Mouse (Mus musculus) right cerebral cortex, postnatal 36 days (tissue): ENCODE measurements at regions not wholly inside any gene's neighbourhood (a gene's known extent, or its start where the extent isn't known, plus 50 kb on each side); places are given as distances from the start of the nearest gene placed in this dataset.

Source experiments
- DNase-seq, 2 experiments: peaks; one replicate each; pipeline ENCODE4 v3.0.0; 2022; ENCODE audit warnings: low spot score in 2 of 2, mixed read lengths in 1 of 2

GRCm38 (mm10) chr7:62924585-62925331, 101.3 kb upstream of the A26c2 start:
- DNase-seq = no peak

GRCm38 (mm10) chr7:62922246-62922645, 98.8 kb upstream of the A26c2 start:
- peak; percentile 12 to 26 for DNase-seq

- DNase-seq = no peak
Measured at GRCm38 (mm10) chr7:62894337-62894736, 70.9 kb upstream of the A26c2 start.

GRCm38 (mm10) chr7:62877033-62877432, 53.6 kb upstream of the A26c2 start:
- DNase-seq = no peak
